Mouse (Mus musculus): Measurements from ENCODE around the gene Mmd2.

The Mmd2 gene

DNA sequence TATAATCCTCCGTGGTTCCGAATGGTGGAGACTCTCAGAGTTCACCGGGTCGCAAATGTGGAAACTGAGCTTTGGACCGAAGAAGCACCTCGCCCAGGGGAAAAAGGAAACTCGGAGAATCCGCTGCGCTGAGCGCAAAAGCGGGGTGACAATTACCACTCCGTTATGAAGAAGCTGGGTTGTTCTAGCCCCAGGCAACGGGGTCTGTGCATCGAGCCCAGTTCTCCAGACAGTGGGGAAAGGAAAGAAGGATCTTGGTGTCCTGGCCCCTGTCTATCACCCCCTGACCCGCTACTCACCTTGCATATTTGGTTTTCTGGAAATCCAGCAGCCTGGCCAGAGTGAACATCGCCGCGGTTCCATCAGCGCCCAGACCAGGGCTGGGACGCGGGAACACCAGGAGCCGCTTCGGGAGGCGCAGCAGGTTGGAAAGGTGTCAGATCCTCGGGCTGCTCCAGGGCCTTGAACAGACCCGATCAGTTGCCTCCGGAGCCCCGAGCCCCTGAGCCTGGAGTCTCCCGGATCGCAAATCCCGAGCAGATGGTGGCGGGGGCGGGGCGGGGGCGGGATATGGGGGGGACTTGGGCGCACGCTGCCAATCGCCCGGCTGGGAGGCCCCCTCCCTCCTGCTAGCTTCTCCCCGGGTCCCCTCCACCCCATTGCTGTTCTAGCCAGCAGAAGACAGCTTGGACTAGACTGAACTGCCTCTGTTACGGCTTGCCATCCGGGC is at the start of gene Mmd2:
Gene Mmd2 (minus strand): TSS at position 542 of the 730 bp plus-strand sequence.
- DNase-seq (ENCODE audit: low spot score), result peak; percentile 56

GRCm38 (mm10) chr5:142652266-142652665 is 43.7 kb upstream of the Mmd2 start:
- no peak for DNase-seq (ENCODE audit: low spot score)

DNA sequence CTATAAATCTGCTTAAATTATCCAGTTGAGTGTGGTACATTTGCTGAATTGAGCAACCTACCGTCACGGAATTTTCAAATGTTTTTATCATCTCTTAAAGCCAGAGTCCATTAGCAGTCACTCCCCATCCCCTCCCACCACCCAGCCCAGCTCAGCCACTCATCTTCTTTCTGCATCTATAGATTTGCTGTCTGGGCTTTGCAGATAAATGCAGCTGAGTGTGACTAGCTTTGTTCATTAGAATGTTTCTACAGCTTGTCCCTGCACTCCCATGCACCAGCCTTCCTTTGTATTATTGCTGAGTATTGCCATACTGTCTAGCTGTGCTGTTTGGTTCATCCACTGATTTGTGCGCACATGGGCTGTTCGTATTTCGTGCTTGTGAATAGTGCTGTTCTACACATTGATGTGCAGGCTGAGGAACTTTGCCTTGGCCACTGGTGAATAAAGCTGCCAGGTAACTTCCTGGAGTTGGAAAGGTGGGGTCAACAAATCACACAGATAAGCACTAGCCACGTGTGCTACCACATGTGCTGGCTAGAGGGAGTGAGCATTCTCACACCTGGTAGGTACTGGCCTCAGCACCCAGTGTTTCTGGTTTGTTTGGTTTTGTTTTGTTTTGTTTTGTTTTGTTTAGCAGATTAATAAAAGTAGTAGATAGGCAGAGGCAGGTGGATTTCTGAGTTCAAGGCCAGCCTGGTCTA is 42.3 kb upstream of the Mmd2 start:
- no peak for DNase-seq (ENCODE audit: low spot score)

- no peak for DNase-seq (ENCODE audit: low spot score)
Observed at GRCm38 (mm10) chr5:142650390-142650789, 41.8 kb upstream of the Mmd2 start.

DNA sequence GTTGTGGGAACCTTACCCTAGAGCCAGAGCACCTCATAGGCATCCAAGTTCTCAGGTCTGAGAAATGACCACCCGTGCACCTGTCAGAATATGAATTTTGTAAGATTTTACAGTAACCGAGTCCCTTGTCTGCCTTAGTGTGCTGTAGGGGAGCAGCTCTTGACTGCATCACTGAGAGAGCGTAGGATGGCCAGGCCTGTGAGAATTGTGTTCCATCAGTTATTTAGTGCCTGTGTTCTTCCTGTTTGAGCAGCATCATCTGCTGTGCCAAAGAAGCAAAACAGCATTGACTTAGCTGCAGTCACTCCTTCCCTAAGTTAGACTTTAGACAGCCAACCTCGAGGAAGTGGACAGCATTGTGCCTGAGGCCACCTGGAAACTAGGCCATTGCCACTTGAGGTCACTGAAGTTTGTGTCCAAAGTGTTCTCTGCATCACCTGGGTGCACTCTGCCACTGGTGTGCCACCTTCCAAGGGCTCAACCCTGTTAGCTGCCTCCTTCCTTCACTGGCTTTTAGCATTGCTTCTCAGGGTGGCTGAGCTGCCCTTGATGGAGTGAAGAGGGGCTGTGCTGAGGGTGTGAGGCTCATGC is 41.0 kb upstream of the Mmd2 start:
- no peak for DNase-seq (ENCODE audit: low spot score)

GRCm38 (mm10) chr5:142648162-142648561 is 39.6 kb upstream of the Mmd2 start:
- DNase-seq (ENCODE audit: low spot score), result no peak

DNA sequence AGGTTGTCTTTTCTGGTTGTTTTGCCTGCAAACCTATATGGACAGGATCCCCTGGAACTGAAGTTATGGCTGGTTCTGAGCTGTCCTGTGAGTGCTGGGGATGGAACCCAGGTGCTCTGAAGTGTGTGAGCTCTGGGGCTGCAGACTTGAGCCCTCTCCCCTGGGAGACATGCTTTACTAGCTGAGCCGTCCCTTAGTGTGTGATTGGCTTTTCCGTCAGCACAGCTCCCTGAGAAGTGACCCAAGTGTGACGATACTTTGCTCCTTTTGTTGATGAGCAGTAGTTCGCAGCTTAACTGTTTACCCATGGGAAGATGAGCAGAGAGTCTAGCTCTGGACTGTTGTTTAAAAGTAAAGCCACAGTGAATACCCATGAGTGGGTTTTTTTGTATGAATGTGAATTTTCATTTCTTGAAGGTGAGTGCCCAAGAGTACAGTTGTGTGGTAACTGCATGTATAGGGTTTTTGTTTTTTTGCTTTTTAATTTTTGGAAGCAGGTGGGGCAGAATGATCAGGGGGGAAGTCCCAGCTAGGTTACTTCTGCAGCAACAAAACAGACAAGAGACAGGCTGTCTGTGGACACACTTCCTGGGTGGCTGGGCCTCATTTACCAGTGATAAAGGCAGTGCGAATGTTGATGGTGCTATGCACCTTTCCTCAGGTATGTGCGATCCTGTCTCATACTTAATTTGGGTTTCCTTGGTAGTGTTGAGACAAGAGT is 32.9 kb upstream of the Mmd2 start:
- no peak for DNase-seq (ENCODE audit: low spot score)

- no peak for DNase-seq (ENCODE audit: low spot score)
Observed at GRCm38 (mm10) chr5:142640088-142640487, 31.5 kb upstream of the Mmd2 start.

GRCm38 (mm10) chr5:142637823-142638222 is 29.2 kb upstream of the Mmd2 start:
- no peak for DNase-seq (ENCODE audit: low spot score)

DNA sequence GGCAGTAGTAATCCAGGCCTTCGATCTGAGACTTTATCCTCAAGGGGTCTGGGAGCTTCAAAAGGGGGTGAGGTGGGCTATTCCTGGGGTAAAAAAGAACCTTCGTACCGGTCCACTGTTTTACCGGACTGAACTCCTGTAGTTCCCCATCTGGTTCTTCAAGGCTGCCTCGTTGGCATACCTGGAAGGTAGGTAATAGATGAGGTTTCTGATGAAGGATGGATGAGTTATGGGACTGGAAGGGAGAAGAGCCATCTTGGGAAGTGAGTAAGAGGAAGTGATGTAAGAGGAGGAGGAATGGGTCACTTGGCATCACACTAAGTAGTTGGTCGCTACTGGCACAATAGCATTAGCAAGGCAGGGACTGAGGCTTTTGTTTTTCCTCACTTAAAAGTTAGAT is 21.6 kb upstream of the Mmd2 start:
- no peak for DNase-seq (ENCODE audit: low spot score)

DNA sequence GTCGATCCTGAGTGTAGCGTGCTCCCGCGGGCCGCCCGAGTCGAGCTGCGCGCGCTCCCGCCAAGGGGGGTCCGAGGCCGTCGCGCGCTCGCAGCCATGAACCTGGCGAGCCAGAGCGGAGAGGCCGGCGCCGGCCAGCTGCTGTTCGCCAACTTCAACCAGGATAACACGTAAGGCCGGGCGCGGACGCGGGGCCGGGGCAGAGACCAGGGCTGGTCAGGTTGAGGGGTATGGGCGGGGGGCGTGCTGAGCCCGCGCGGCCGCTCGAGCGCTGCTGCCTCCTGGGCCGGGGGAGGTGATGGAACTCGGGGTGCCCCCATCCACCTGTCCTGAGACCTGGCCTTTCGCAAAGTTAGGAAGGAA is 21.0 kb upstream of the Mmd2 start:
- no peak for DNase-seq (ENCODE audit: low spot score)

DNA sequence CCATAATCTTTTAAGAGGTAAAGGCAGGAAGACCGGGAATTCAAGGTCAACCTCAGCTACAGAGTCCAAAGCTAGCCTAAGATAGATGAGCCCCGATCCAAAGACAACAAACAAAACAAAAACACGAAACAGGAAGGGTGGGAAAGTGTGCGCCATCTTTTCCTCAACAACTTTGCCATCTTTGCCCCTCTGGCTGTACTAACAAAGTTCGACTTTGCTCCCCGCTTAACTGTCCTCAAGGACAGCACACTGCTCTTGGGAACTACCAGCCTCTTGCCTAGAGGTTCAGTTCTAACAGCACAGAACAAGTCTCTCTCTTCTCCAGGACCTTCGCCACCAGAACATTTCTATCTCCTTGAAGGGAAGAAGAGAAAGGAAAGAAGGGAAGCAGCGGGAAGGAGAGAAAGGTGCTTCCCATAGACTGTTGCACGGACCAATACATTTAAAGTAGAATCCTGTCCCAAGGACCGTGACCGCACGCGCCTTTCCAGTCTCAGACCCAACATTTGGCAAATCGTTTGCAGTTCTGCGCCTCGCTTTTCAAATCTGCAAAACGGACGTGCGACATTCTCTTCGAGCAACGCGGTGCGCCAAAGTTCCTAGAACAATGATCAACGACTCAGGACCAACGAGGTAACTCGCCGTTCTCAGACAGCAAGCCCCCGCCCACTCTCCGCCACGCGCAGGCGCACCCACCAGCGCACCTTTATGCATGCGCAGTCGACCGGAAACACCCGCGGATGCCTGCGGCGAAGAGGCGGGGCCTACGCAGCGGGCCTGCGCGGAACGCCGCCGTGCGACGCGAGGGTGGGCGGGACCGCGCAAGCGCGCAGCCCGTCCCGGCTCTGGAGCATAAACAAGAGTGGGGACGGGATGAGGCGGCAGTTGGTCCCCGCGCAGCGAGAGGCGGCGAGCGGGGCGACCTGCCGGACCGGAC is 20.4 kb upstream of the Mmd2 start:
- DNase-seq (ENCODE audit: low spot score), result peak; percentile 97

- no peak for DNase-seq (ENCODE audit: low spot score)
Observed at GRCm38 (mm10) chr5:142627398-142627797, 18.8 kb upstream of the Mmd2 start, which contains the start of gene Wipi2. TSS of gene Wipi2 (plus strand) at chr5:142627698.

DNA sequence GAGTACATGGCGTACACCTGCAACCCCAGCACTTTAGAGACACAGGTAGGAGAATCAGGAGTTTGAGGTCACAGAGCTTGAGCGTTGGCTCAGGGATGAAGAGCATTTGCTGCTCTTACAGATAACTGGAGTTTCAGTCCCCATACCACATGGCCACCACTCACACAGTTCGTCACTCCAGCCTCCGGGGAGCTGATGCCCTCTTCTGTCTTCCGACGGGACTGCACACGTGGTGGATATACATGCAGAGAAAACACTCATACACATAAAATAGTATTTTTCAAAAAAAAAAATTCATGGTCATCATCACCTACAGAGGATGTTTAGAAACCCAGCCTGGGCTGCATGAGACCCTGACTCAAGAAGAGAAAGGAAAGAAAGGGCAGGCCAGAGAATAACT is 14.5 kb upstream of the Mmd2 start:
- DNase-seq (ENCODE audit: low spot score), result no peak

- DNase-seq (ENCODE audit: low spot score), result no peak
Observed at GRCm38 (mm10) chr5:142622134-142622533, 13.5 kb upstream of the Mmd2 start.

- no peak for DNase-seq (ENCODE audit: low spot score)
Observed at GRCm38 (mm10) chr5:142621421-142621820, 12.8 kb upstream of the Mmd2 start.

DNA sequence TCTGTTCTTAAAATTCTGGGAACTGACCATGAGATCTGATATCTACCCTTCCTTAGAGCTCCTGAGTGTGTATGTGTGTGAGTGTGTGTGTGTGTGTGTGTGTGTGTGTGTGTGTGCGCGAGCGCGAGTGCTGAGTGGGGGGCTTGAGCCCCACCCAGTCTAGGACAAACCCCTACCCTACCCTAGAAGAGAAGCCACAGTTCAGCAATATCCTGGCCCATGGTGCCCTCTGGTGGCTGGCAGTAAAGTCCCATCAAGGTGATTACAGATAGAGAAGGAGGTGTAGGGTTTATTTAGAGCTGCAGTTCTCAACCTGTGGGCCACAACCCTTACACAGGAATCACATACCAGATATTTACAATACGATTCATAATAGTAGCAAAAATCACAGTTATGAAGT is 11.3 kb upstream of the Mmd2 start:
- DNase-seq (ENCODE audit: low spot score), result no peak

DNA sequence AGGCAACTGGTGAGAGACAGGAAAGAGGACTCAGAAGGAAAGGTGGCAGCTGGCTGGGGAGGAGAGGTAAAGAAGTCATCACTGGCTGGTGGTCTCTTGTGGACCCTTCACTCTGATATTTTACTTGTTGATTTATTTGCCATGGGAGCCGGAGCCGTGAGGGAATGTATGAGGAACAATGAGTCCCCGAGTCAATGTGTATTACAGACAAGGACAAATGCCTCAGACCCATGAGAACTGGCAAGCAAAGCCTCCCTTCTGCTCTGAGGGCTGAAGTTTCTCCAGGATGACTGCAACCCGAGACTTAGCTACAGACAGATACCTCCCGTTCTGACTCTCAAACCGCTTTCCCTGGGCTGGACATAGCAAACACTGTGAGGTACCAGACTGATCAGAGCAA is 7.7 kb upstream of the Mmd2 start:
- DNase-seq (ENCODE audit: low spot score), result no peak

DNA sequence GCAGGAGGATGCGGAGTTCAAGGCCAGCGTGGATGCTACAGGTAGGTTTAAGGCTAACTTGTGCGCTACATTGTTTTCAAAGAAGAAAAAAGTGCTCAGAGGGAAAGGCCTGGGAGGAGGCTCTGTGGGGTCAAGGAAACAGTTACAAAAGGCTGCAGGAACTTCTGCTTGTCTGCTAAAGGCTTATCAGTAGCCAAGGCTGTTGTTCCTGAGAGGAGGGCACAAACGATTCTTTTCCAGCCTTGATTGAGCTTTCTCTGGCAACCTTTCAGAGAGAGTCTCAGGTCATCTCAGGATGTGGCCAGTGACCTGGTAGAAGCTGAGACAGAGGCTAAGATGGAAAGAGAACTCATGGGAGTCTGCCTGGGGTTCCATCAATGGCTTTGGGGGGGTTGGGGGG is 7.0 kb upstream of the Mmd2 start:
- peak; percentile 60 for DNase-seq (ENCODE audit: low spot score)

GRCm38 (mm10) chr5:142614513-142614912 is 5.9 kb upstream of the Mmd2 start:
- DNase-seq (ENCODE audit: low spot score), result no peak

DNA sequence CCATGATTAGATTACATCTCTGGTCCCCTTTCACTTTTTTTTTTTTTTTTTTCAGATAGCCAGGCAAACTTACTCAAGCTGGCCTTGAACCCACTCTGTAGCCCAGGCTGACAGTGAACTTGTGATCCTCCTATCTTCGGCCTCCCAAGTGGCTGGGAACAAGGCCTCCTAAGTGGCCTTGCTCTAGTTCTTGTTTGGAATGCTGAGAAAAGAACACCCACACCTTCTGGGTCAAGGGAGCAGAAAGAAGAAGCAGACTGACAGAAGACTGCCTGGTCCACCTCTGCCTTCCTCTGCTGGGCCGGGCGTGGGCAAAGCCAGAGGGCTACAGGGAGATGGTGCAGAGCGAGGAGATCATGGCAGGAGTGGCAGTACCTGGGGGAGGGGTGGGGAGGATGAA is 1.8 kb upstream of the Mmd2 start:
- DNase-seq (ENCODE audit: low spot score), result peak; percentile 46

- no peak for DNase-seq (ENCODE audit: low spot score)
Observed at GRCm38 (mm10) chr5:142608989-142609325, 357 bp upstream of the Mmd2 start.

All from testis, postnatal 14 days (tissue).